Mouse (Mus musculus) liver, embryonic 14.5 days (tissue): ENCODE data around the gene Ap1m1. TPM values are rescaled to one million over a fixed set of nuclear protein-coding genes. Genes with fewer than 3 reads are reported as not detected.

Experiments
- ATAC-seq: fragments of 200-750 bp; cut with Nextera tagmentation; 2 replicates; pipeline ENCODE4 v1.8.0; 2017; ENCODE audit warnings: moderate number of reproducible peaks, mild to moderate bottlenecking, moderate library complexity; ENCODE audit not compliant: insufficient read depth
- DNase-seq, 3 experiments: peaks; one replicate each; pipeline ENCODE4 v3.0.0-alpha.2; 2012 to 2013; ENCODE audit warnings: low read depth in 3 of 3, low spot score in 3 of 3
- H3K27ac ChIP-seq: fragments of 300-500 bp; sonication (generic); 2 replicates; pipeline ENCODE4 v1.5.1; 2014; ENCODE audit warnings: moderate library complexity, mild to moderate bottlenecking, control low read depth, inconsistent platforms
- H3K27me3 ChIP-seq: fragments of 300-500 bp; sonication (generic); 2 replicates; pipeline ENCODE4 v1.6.1; 2014; ENCODE audit warnings: mild to moderate bottlenecking, low read length, moderate library complexity; ENCODE audit not compliant: control insufficient read depth, insufficient read depth
- H3K36me3 ChIP-seq: fragments of 300-500 bp; sonication (generic); replicated peaks from 2 replicates; pipeline ENCODE4 v1.6.1; 2014; ENCODE audit warnings: low read depth; ENCODE audit not compliant: control insufficient read depth, insufficient read depth
- H3K4me1 ChIP-seq, 2 experiments: fragments of 200-500 bp in 1 of 2; fragments of 300-500 bp in 1 of 2; sonication (generic) in 1 of 2; replicated peaks; 2 replicates each; pipeline ENCODE4 v1.6.1; 2012 to 2014; ENCODE audit warnings: antibody characterized with exemption in 1 of 2, inconsistent platforms in 1 of 2, low read length in 1 of 2; ENCODE audit not compliant: control insufficient read depth in 2 of 2, insufficient read depth in 2 of 2
- H3K4me2 ChIP-seq: fragments of 300-500 bp; sonication (generic); 2 replicates; pipeline ENCODE4 v1.6.1; 2014; ENCODE audit warnings: low read depth, mild to moderate bottlenecking, control low read depth, moderate library complexity
- H3K4me3 ChIP-seq, 2 experiments: fragments of 200-500 bp in 1 of 2; fragments of 300-500 bp in 1 of 2; sonication (generic) in 1 of 2; 2 replicates each; pipeline ENCODE4 v1.5.1; 2012 to 2014; ENCODE audit warnings: low read depth in 2 of 2, low read length in 2 of 2, mild to moderate bottlenecking in 2 of 2, control low read depth in 1 of 2, inconsistent platforms in 1 of 2, moderate library complexity in 1 of 2; ENCODE audit not compliant: insufficient read depth in 1 of 2
- H3K9ac ChIP-seq: fragments of 300-500 bp; sonication (generic); replicated peaks from 2 replicates; pipeline ENCODE4 v1.6.1; 2014; ENCODE audit warnings: mild to moderate bottlenecking, control low read depth, moderate library complexity
- H3K9me3 ChIP-seq: fragments of 300-500 bp; sonication (generic); 2 replicates; pipeline ENCODE4 v1.6.1; 2016; ENCODE audit warnings: low read length, mixed read lengths; ENCODE audit not compliant: control insufficient read depth
- CTCF ChIP-seq: IDR thresholded peaks from 2 replicates; pipeline ENCODE4 v1.5.1; 2016; ENCODE audit warnings: antibody characterized with exemption, low read depth, control low read depth
- EP300 ChIP-seq: IDR thresholded peaks from 2 replicates; pipeline ENCODE4 v1.6.1; 2016; ENCODE audit warnings: antibody characterized with exemption, low read depth
- WGBS: fragments of 180-500 bp; shearing (Covaris S2); extraction: QIAGEN DNeasy Blood & Tissue Kit; methylation state at CpG from one replicate; pipeline ENCODE4 v1.1.7; 2014; ENCODE audit not compliant: insufficient replicate concordance; 5-methylcytosine and 5-hydroxymethylcytosine counted together
- polyA plus RNA-seq, 2 experiments: library from polyadenylated mRNA; depleted of rRNA in 1 of 2; stranded (reverse) in 1 of 2; unstranded in 1 of 2; fragments of >200 nt; fragmentation: Nextera tagmentation in 1 of 2; extraction: Ambion mirVana in 1 of 2; gene quantifications; 2 replicates each; pipeline versions ENCODE4 v1.2.1 to v1.2.3; 2012 to 2014

The Ap1m1 gene
- polyA plus RNA-seq, 2 experiments, result 38.8 to 46.7 TPM

DNA sequence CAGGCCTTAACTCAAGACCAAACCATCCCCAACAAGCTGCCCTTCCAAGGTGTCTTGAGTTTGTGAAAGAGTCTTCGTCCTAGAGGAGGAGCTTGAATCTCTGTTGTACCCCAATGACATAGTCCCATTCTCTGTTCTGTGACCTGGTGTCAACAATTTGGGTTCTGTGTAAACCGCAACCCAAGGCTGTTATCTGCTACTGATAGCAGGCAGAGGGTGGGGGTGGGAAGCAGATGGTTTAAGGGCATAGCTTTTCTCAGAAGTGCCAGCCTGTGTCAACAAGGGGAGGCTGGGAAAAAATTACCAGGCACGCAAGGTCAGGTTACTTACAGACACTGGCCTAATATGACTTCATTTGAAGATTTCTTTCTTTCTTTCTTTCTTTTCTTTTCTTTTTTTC is 37.4 kb downstream of the Ap1m1 start:
- H3K4me1 ChIP-seq, result peaks cover 0 to 7% of the 10 kb centered on the region in 2 experiments; a peak in 3 of 4 replicates
- H3K9me3 ChIP-seq, result no peaks in the 10 kb centered on the region
- H3K36me3 ChIP-seq, result no peaks in the 10 kb centered on the region
- peak in 1 of 3 experiments; percentile 35 for DNase-seq
- H3K27me3 ChIP-seq, result no peaks in the 10 kb centered on the region
- 7% methylated on average over 3 of the region's 3 CpGs for WGBS
- H3K27ac ChIP-seq, result no peak overlapping the region
- H3K4me3 ChIP-seq, result no peak overlapping the region
- TF ChIP-seq EP300 (peak; percentile 53), CTCF (no peak)
- no peak overlapping the region for H3K9ac ChIP-seq
- no peak overlapping the region for H3K4me2 ChIP-seq
- ATAC-seq, result peak; percentile 64; the same call in 1 of the 2 replicates

DNA sequence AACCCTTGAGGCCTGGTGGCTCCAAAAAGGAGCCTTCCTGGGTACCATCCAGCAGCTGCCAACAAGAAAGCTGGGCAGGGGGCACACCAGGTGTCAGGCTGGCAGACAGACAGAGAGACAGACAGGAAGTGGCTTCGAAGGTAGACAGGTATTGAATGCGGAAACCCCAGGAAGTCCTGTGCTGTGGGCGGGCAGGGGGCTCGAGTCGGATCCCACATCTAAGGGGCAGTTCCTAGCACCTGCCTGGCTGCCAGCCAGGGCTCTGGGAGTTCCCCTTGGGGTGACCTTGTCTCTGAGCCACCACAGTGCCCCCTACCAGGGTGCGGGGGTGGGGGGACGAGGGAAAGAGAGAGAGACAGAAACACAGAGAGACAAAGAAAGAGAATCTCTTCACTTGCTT is 39.3 kb downstream of the Ap1m1 start:
- Histone ChIP-seq H3K27me3 (no peaks in the 10 kb centered on the region), H3K4me1 (peaks cover 0 to 7% of the 10 kb centered on the region in 2 experiments; a peak in 3 of 4 replicates), H3K4me3 (no peak overlapping the region), H3K9me3 (no peaks in the 10 kb centered on the region), H3K9ac (no peak overlapping the region), H3K4me2 (no peak overlapping the region), H3K36me3 (no peaks in the 10 kb centered on the region), H3K27ac (no peak overlapping the region)
- WGBS, result 55% methylated on average over 7 of the region's 7 CpGs
- ATAC-seq (no peak), DNase-seq (no peak)
- no peak for TF ChIP-seq EP300
- no peak for TF ChIP-seq CTCF

DNA sequence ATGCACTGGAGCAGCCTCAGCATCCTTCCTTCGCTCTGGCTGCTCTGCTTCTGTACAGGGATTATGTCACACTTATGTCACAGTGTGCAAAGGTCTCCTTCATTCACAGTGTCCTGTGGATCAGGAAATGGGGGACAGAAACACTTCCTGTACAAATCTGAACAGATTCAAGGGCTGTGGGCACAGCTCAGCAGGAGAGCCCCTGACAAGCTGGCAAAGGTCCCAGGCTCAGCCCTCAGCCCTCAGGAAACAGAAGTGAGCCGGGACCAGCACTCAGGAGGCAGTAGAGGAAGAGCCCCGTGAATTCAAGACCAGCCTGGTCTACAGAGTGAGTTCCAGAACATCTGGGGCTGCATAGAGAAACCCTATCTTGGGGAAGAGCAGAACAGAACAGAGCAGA is 41.8 kb downstream of the Ap1m1 start:
- DNase-seq, result no peak

DNA sequence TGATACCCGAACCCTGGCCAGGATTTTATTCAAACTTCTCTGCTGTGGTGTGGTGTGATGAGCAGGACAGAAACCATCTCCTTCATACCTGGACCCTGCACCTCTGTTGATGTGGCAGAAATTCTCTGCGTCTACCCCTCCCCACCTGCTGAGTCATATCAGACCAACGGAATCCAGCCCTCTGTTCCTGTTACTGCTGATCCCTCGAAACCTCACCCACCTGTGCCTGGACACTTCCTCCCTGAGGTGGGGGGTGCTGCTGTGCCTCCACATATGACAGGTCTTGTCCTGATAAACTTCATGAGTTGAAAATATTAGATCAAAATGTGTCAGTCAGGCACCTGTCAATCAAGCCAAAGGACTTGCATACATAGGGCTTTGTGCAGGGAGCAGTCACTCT is 45.5 kb downstream of the Ap1m1 start:
- Histone ChIP-seq H3K9me3 (no peaks in the 10 kb centered on the region), H3K4me2 (no peak overlapping the region), H3K27ac (no peak overlapping the region), H3K4me3 (no peak overlapping the region), H3K4me1 (peaks cover 0 to 7% of the 10 kb centered on the region in 2 experiments; a peak in 2 of 4 replicates), H3K9ac (no peak overlapping the region), H3K27me3 (no peaks in the 10 kb centered on the region), H3K36me3 (no peaks in the 10 kb centered on the region)
- ATAC-seq (no peak), DNase-seq (no peak)
- WGBS, result 18% methylated on average over 4 of the region's 4 CpGs
- no peak for TF ChIP-seq CTCF
- no peak for TF ChIP-seq EP300

More for the DNA sequence above, 41.8 kb downstream of the Ap1m1 start:
- Histone ChIP-seq H3K27ac (no peak overlapping the region), H3K9ac (no peak overlapping the region), H3K4me3 (no peak overlapping the region), H3K4me2 (no peak overlapping the region), H3K36me3 (no peaks in the 10 kb centered on the region), H3K9me3 (no peaks in the 10 kb centered on the region), H3K27me3 (no peaks in the 10 kb centered on the region), H3K4me1 (peaks cover 0 to 14% of the 10 kb centered on the region in 2 experiments; a peak in 3 of 4 replicates)
- WGBS, result 17% methylated on average over 3 of the region's 3 CpGs
- TF ChIP-seq CTCF, result no peak
- TF ChIP-seq EP300, result no peak
- ATAC-seq, result 0 out of 2 replicates have a peak, but pooled peaks have one; percentile 23

DNA sequence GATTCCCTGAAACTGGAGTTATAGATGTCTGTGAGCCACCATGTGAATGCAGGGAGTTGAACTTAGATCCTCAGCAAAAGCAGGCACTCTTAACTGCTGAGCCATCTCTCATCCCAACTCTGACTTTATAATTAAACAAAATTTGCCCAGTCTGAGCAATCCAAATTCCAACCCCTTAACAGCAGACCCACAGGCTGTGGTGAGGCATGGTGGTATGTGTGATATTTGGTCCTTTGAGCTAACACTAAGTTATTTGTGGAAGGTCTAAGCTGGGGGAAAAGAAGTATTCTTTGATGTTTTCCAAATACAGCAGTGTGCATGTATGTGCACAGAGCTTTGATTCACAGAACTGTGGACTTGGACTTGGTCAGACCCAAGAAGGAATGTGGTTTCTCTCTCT is 49.2 kb downstream of the Ap1m1 start:
- Histone ChIP-seq H3K4me2 (no peak overlapping the region), H3K4me1 (peaks cover 0 to 7% of the 10 kb centered on the region in 2 experiments; a peak in 2 of 4 replicates), H3K4me3 (no peak overlapping the region), H3K27ac (no peak overlapping the region), H3K9ac (no peak overlapping the region), H3K36me3 (no peaks in the 10 kb centered on the region), H3K9me3 (no peaks in the 10 kb centered on the region), H3K27me3 (no peaks in the 10 kb centered on the region)
- ATAC-seq (no peak), DNase-seq (no peak)
- TF ChIP-seq CTCF (no peak), EP300 (no peak)
